Mouse (Mus musculus) liver, adult 2 months (tissue): ENCODE measurements at regions not wholly inside any gene's neighbourhood (a gene's known extent, or its start where the extent isn't known, plus 50 kb on each side); places are given as distances from the start of the nearest gene placed in this dataset.

Source experiments
- CTCF ChIP-seq: fragments of 200-500 bp; IDR thresholded peaks from 2 replicates; pipeline ENCODE4 v1.5.1; 2011; ENCODE audit warnings: low read depth, low read length, control low read depth
- POLR2A ChIP-seq: fragments of 200-500 bp; IDR thresholded peaks from 2 replicates; pipeline ENCODE4 v1.6.1; 2011; ENCODE audit warnings: low read length, control low read depth; ENCODE audit not compliant: insufficient read depth; ENCODE audit errors: extremely low read depth

DNA sequence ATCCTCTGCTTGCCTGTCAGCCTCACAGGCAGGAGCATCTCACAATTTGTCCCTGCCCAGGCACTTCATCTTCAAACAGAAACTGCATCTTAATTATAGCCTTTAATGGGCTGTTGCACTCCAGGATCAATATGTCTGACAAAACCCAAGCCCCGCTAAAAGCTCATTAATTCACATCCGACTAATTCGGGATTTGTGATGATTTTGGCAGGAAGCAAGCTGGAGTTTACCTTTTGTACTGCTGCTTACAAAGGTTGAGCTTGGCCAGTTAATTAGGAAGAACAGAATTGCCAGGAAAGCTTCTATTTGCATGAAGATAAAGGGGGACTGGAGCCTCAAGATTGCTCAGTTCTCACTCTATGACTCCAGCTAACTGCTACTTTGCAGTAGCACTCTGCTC lies 596.6 kb upstream of the Sptlc3 start:
- TF ChIP-seq CTCF (no peak), POLR2A (no peak)
